Mouse (Mus musculus) left cerebral cortex, postnatal 25 days (tissue): ENCODE results near the gene Alkbh2. TPM values are rescaled to one million over a fixed set of nuclear protein-coding genes. Genes with fewer than 3 reads are reported as not detected.

Experiments used
- DNase-seq, 2 experiments: peaks; one replicate each; pipeline ENCODE4 v3.0.0; 2022; ENCODE audit warnings: low spot score in 2 of 2, mixed read lengths in 1 of 2
- intact Hi-C: fragments of 180-260 bp; cut with DNase I; formaldehyde crosslinking; loops from one replicate; pipeline ENCODE4 v1.15.1; 2025
- total RNA-seq, 2 experiments: library from RNA; stranded (reverse); gene quantifications; 2 replicates each; pipeline ENCODE4 v1.2.3; 2021

Alkbh2 gene
- total RNA-seq, 2 experiments from 2014 or later = 5.2 to 5.4 TPM

DNA sequence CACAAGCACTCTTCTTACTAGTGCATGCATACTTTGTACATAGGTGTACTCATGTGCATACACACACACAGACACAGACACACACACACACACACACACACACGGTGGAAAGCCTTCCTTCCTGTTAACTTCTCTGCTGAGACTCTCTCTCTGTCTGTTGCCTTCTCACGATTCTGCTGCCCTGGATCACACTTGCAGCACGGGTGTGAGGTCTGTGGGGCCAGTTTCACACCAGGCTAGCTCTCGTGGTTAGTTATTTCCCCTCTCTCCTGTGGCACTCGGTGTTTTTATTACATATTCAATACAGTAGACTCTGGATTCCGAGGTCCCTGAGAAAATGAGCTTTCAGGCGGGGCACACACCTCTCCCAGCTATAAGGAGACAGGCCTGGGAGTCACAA lies 11.4 kb downstream of the Alkbh2 start:
- intact Hi-C loops = no loop called here
- DNase-seq = no peak

GRCm38 (mm10) chr5:114115030-114115429 lies 13.0 kb downstream of the Alkbh2 start:
- no peak for DNase-seq
- intact Hi-C loops = no loop called here

- no peak for DNase-seq
- intact Hi-C loops = no loop called here
Measured at GRCm38 (mm10) chr5:114113334-114113733, 14.7 kb downstream of the Alkbh2 start.

- intact Hi-C loops = no loop called here
- no peak for DNase-seq
Measured at GRCm38 (mm10) chr5:114106391-114106935, 21.6 kb downstream of the Alkbh2 start.

DNA sequence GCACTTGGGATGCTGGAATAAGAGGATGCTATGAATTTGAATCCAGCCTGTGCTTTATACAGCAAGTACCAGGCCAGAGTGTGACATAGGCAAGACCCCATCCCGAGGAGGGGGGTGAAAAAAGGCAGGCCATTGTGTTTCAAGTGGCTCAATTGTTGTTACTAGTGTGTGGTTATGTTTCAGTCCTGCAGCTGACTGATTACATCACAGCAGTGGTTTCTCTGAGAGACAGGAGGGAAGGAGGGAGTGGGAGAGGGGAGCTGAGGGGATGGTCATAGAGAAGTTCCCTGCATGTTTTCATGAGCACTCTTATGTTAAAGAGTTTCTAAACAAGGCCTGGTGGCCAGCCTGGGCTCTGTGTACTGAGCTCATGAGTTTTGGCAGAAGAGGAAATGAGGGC lies 25.2 kb downstream of the Alkbh2 start:
- DNase-seq = no peak
- intact Hi-C loops = loop anchor here (5.0 kb wide), 1 partner anchor 51 kb away; no protein-coding TSS in a partner anchor

GRCm38 (mm10) chr5:114101873-114102272 lies 26.1 kb downstream of the Alkbh2 start:
- no peak for DNase-seq
- intact Hi-C loops = loop anchor here (5.0 kb wide), 1 partner anchor 50 kb away; no protein-coding TSS in a partner anchor

DNA sequence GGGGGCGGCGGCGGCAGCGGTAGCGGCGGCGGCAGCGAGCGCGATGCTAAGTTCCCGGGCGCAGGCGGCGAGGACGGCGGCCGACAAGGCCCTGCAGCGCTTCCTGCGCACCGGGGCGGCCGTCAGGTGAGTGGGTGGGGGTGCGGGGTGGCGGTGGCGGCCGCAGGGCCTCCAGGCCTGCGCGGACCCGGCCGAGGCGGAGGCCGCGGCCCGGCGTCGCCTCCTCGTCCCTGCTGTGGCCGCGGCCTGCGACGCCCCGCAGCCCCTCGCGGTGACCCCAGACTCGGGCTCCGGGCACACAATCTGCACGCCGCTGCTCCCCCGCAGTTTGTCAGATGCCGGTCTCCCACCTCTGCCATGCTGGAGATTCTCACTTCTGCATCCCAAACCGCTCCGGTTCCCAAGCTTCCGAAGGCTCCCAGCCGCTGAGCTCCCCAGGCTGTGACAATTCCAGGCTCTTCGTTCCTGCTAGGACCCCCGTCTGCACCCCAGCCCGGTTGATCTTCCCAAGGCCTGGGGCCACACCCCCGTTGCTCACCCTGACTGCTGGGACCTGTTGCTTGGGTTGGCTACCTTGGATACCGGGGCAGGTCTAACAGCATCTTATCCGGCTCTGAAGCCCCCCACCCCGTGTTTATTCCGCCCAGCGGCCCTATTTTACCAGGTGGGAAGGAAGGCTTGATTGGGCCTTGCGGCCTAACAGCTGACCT lies 27.5 kb downstream of the Alkbh2 start:
- intact Hi-C loops = loop anchor here (5.0 kb wide), 1 partner anchor 48 kb away; no protein-coding TSS in a partner anchor
- DNase-seq = no peak

GRCm38 (mm10) chr5:114099709-114100389 lies 28.2 kb downstream of the Alkbh2 start:
- DNase-seq = peak; percentile 92 to 96
- intact Hi-C loops = loop anchor here (5.0 kb wide), 1 partner anchor 48 kb away; no protein-coding TSS in a partner anchor

- intact Hi-C loops = loop anchor here (5.0 kb wide), 1 partner anchor 99 kb away; the partner anchor contains the start of gene Ssh1
Measured at GRCm38 (mm10) chr5:114091057-114091807, 36.8 kb downstream of the Alkbh2 start, which contains the start of gene Svop. Gene Svop (minus strand): TSS chr5:114091570.

DNA sequence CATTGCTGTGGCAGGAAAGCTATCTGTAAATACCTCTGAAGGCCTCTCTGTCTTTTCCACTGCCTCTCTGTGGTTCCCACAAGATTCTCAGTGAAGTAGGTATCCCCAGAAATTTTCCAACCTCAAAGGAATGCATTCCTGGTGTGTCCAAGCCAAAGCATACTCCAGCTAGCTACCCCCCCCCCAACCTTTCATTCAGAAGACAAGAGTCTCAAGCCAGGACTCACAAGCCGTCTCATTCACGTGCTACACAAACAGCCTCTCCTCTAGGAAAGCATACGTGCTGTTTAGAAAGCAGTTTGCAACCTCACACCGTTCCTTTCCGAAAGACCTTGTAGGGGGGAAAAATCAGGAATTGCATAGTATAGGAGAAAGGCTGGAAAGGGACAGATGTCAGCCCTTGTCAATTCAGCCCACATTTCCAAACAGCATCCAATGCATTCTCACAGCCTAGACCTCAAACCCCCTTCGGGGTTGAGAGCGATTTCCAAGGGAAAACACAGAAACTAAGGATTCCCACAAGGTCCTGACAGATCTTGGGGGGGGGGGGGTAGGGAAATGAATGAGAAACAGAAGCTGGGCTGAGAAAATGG lies 37.5 kb downstream of the Alkbh2 start:
- intact Hi-C loops = loop anchor here (5.0 kb wide), 1 partner anchor 98 kb away; the partner anchor contains the start of gene Ssh1
- DNase-seq = peak in 1 of 2 experiments; percentile 25

More at GRCm38 (mm10) chr5:114091057-114091807, 36.8 kb downstream of the Alkbh2 start, which contains the start of gene Svop:
- DNase-seq = peak; percentile 73 to 85

DNA sequence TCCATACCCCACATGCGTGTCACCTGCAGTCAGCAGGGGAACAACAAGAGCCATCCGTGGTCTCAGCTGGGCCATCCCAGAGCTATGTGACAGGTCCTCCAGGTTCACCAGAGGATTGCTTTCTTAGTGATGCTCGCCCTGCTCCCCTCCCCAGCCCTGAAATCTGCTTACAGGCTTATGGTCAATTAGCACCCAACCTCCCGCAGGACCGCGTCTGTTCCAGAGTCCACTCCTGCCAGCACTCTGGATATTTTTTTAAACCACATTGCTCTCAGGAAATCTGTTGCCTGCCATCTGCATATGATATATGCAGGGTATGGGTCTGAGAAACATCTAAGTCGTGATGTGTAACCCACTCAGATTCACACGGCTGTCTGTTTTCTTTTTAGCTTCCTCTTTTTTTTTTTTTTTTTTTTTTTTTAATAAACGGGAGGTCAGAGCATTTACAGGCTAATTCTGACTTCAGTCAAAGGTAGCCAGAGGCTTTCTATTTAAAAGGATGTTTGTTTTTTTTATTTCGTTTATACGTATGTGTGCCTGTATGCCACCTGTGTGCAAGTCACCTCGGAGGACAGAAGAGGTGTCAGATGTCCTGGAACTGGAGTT lies 40.0 kb downstream of the Alkbh2 start:
- intact Hi-C loops = no loop called here
- DNase-seq = peak in 1 of 2 experiments; percentile 82

DNA sequence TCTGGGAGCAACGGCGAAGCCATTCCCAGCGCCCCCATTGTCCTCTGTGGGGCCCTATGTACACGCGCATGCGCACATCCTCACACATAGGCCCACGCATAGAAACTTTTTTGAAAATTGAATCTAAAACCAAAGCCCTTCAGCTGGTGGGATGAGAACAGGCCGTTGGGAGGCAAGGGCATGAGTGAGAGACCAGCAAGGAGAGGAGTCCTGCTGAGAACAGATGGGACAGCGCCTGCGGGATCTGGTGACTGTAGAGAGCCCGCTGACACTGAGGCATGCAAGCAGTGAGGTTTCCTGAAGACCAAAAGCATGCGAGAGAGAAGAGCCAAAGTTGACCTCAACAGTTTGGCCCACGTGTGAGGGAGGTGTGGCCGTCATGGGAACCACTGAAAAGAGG lies 42.5 kb downstream of the Alkbh2 start:
- DNase-seq = no peak
- intact Hi-C loops = no loop called here

- DNase-seq = no peak
- intact Hi-C loops = no loop called here
Measured at GRCm38 (mm10) chr5:114077009-114077408, 51.0 kb downstream of the Alkbh2 start.

Other genes with a start within 250 kb of the Alkbh2 start
- 10 to 100 TPM; 76.1 to 77.5 TPM for gene Coro1c, start 219.5 kb downstream of the Alkbh2 start, total RNA-seq
- 10 to 100 TPM; 19.3 to 19.8 TPM for gene Ssh1, start 134.3 kb downstream of the Alkbh2 start, total RNA-seq
- not detected for gene Dao, start 124.5 kb downstream of the Alkbh2 start, total RNA-seq
- 10 to 100 TPM; 35.9 to 38.0 TPM for gene Usp30, start 62.8 kb downstream of the Alkbh2 start, total RNA-seq
- 100 to 1,000 TPM; 187 to 192 TPM for gene Svop, start 36.6 kb downstream of the Alkbh2 start, total RNA-seq
- 1 to 10 TPM; 3.4 to 4.9 TPM for gene Ung, start 2.2 kb upstream of the Alkbh2 start, total RNA-seq
- 1 to 10 TPM; 4.0 to 4.7 TPM for gene Acacb, start 18.3 kb upstream of the Alkbh2 start, total RNA-seq
- gene Foxn4, start 145.6 kb upstream of the Alkbh2 start, total RNA-seq = not detected
- gene Myo1h, start 160.9 kb upstream of the Alkbh2 start, total RNA-seq = 1 to 10 TPM; 1.8 to 3.3 TPM